Mouse (Mus musculus) erythroid progenitor cell, adult 5-6 weeks (primary cell): ENCODE data around the gene Atf6. TPM values are rescaled to one million over a fixed set of nuclear protein-coding genes. Genes with fewer than 3 reads are reported as not detected.

Experiments
- ATAC-seq: replicated peaks from 2 replicates; pipeline ENCODE4 v1.8.0; 2016; ENCODE audit warnings: moderate number of reproducible peaks, mild to moderate bottlenecking, moderate TSS enrichment, inconsistent platforms; ENCODE audit not compliant: poor library complexity, low FRiP score, severe bottlenecking
- total RNA-seq, 2 experiments: library from RNA; stranded (forward) in 1 of 2; stranded (reverse) in 1 of 2; fragments of 150-400 nt in 1 of 2; fragments of 186-747, 209-891 nt in 1 of 2; gene quantifications; 2 replicates each; pipeline versions ENCODE4 v1.2.3 to v1.2.4; 2015 to 2017; ENCODE audit warnings: low replicate concordance in 2 of 2

The Atf6 gene
- total RNA-seq (2015; ENCODE audit: low replicate concordance): 23.1 and 26.4 TPM in 2 replicates
- 27.2 and 29.6 TPM in 2 replicates for total RNA-seq (2017; ENCODE audit: low replicate concordance)

GRCm38 (mm10) chr1:170867691-170868105, at the start of gene Atf6:
TSS of gene Atf6 (minus strand) at chr1:170867771.
- ATAC-seq: peak; percentile 93

GRCm38 (mm10) chr1:170915657-170916056, 48.1 kb upstream of the Atf6 start:
- no peak for ATAC-seq

- no peak for ATAC-seq
Measured at GRCm38 (mm10) chr1:170912891-170913615, 45.5 kb upstream of the Atf6 start, which contains the start of gene Fcrlb. TSS of gene Fcrlb (minus strand) at chr1:170912941.

DNA sequence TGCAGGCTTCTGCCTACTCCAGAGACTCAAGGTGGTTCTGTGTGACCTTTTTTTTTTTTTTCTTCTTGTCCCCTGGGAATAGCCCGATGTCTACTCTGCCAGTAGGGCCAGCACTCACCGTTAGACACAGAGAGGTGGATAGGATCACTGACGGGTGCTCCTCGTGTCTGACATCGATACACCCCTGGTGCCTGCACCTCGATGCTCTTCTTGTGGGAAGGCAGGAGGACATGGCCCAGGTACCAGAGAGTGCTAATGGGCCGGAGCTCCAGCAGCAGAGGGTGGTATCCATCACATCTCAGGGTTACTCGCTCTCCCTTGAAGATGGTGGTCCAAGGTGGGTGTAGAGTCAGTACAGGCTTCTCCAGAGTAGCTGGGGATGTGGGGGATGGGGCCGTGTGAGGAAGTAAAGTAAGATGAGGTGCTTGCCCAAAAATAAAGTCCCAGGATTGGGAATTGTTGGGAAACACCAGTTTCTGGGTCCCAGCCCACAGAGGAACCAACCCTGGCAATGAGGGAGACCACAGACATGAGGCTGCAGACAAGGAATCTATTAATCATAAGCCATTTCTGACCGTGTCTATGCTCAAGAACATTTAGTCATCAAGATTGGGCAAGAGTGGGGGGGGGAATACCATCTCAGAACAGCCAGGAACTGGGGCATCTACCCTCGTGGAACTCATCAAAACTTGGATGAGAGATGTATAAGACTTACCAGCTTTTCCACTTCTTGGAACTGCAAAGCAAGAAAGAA, 44.5 kb upstream of the Atf6 start:
- ATAC-seq: no peak

- no peak for ATAC-seq
Measured at GRCm38 (mm10) chr1:170908341-170908740, 40.8 kb upstream of the Atf6 start.

- ATAC-seq: no peak
Measured at GRCm38 (mm10) chr1:170907456-170908191, 40.1 kb upstream of the Atf6 start.

DNA sequence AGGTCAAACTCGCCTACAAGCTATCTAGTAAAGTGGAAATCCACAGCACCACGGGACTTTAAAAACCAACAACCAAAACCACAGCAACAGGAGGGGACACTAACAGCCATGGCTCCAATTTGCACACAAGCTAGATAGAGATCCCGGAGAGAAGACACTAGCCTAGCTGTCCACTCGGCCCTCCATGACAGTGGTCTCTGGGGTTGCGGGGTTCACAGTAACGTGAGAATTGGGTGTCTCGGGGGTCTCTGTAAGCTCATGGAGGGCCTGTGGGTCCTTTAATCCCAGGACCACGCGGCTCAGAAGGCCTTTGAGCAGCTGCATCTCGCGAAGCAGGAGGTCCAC, 39.5 kb upstream of the Atf6 start:
- ATAC-seq: no peak

DNA sequence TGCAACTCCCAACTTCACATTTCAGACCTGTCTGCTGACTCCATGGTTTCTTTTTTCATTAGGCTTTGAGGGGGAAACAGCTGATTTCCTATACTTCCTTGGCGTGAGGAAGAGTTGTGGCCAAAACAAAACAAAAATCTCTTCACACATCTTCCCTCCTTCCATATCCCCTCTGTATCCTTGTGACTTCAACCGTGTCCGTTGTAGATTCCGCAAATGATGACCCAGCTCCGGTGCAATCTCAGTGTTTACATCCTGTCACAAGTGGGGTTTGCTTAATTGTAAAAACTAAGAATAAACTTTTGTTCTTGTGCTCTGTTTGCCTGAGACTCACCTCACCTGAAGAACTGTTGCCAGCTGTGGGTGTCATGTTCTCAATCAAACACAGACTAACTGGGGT, 35.9 kb upstream of the Atf6 start:
- no peak for ATAC-seq

- peak; percentile 80 for ATAC-seq
Measured at GRCm38 (mm10) chr1:170901536-170902238, 34.1 kb upstream of the Atf6 start.

DNA sequence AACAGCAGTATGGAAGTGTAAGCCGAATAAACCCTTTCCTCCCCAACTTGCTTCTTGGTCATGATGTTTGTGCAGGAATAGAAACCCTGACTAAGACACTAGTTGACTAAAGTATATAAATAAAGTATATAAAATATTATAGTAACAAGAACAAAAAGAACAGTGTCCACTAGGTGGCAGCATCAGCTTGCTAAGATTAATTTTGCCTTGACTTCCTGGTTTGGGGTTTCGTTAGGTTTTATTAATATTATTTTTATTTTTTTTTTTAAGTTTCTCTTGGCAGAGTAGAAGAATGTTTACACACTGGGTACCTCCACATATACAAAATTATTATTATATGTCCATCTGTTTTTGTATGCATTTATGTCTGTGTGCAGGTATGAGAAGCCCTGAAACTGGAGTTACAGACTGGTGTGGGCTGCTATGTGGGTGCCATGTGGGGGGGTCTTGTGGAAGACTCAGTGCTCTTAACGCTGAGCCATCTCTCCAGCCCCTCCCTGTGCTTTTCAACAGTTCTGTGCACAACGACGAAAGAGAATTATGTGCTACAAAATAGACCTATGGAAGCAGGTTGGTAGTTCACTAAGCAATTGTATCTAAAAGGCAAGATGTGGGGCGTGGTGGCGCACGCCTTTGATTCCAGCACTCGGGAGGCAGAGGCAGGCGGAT, 33.4 kb upstream of the Atf6 start:
- no peak; the same call in 1 of the 2 replicates for ATAC-seq

DNA sequence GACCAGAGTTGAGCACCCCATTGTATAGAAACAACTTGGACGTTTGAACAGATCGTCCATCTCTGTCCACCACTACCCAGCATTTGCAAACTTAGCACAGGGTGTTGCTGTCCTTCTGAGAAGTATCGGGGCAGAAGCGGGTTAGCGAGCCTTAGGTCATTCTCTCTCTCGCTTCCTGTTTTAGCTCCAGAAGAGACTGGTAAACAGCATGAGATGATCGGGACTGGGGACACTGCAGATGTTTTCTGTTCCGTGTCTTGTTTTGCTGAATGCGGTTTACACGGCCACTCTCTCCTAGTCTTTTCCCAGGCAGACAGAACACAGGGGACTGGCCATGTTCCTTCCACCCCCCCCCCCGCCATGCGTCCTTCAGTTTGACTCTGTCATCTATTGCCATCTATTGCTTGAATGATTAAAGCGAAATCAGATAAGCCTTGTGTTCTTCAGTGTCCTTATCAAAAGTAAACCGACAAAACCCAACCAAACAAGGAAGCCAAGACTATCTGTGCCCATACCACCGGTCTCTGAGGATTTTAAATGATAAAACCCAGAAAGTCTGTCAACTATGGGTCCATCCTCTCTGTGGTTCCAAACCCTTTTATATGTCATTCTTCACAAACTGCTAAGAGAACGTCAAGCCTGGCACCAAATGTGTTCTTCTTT, 31.0 kb upstream of the Atf6 start:
- ATAC-seq: no peak

DNA sequence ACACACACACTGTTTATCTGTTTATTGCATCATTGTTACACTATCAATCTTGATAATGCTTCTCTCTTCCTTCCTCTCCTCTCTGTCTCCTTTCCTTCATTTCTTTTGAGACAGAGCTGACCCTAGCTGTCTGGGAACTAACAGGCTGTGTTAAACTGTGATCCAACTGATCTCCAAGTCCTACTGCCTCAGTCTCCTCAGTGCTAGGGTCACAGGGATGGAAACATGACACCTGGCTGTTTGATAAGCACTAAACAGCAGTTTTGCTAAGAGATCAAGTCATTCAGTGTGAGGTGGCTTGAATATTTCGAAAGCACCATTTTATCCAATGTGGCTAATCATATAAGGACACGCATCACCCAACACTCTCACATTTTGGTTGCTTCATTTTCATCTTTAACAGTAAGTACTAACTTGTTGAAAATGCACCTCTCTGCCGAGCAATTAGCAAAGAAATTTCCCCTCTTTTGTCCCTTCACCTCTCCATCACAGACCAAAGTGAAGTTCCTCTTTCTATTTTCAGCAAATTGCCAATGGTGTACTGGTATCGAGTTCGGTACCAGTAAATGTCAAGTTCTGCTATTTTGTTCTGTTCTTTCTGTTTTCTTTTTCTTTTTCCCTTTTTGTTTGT, 29.2 kb upstream of the Atf6 start:
- ATAC-seq: no peak

DNA sequence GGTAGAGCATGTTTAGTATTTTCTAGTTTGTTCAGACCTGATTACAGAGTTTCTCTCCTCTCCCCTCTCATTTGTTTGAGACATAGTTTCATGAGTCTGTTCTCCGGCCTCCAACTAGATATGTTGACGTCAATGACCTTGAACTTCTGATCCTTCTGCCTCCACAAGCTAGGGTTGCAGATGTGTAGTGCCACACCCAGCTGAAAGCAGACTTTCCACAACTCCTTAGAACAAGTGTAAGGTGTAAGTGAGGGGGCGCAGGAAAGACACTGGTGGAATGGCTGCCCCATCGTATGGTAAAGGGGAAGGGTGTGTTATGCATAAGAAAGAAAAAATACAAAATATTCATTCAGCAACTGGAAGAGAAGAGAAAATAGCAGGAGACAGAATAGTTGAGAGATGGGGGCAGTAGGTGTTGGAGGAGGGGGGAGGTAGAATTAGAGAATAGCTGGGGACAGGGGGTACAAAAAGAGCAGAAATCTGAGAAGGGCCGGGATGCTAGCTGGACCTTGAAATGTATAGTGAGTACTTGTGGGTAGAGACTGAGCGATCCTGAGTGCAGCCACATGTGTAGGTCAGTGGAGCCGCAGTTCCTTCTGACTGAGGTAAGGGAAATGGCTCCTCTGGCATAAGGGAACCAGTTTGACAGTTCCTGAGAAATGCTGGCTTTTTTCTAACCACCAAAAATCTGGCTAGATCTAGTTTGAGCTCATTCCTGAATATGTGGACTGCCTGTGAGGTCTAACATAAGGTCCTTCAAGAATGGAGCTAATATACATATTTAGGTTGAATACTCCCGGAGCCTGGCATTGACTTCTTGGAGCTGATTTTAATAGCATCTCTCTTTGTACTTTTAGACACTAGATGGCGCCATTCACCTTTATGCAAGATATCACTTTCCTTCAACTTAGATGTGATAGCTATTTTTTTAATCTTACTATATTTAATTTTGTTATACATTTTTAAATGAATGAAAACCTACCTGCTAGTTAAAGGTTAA, 27.3 kb upstream of the Atf6 start:
- no peak for ATAC-seq

GRCm38 (mm10) chr1:170892279-170892678, 24.7 kb upstream of the Atf6 start:
- no peak for ATAC-seq

- no peak for ATAC-seq
Measured at GRCm38 (mm10) chr1:170891646-170892045, 24.1 kb upstream of the Atf6 start.

DNA sequence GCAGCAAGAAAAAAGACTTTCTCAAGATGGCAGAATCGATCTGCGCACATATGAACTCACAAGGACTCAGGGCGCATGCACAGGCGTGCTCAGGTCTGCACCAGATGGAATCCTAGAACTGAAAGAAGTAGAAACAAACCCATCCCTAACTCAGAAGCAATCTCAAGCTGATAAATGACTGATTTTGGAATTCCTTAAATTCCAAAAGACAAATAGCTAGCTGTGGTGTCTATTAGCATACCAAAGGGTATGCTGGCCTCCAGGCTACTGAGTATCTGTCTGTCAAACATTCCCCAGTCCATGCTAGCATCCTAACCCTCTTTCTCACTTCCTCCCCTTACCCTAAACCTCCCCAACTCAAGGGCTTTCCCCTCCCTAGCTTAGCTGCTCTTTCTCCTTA, 21.7 kb upstream of the Atf6 start:
- no peak for ATAC-seq

DNA sequence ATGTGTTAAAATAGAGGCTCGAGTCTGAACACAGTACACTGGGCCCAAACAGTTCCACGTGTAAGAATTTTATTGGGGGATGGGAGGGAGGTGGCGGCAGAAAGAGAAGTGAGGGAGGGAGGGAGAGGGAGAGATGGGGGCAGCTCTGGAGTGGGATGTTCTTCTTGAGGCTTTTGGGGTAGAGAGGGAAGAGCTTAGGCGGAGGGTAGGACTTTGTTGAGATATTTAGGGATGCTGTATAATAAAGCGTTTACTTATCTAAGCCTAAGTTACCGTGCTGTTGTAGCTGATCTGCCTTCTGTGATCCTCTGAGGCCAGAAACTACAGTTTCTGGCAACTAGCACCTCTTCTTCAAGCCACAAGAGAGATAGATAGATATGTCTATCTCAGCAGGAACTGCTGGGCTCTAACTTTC, 18.5 kb upstream of the Atf6 start:
- ATAC-seq: no peak
